Mouse (Mus musculus) C3H10T1/2 (cell line): Measurements from ENCODE around the gene Wdr95. TPM values are rescaled to one million over a fixed set of nuclear protein-coding genes. Genes with fewer than 3 reads are reported as not detected.

Source experiments
- polyA plus RNA-seq, 2 experiments: library from polyadenylated mRNA; unstranded; fragments of >200 nt; fragmentation: generic; extraction: Trizol; gene quantifications; one replicate each; pipeline ENCODE4 v1.2.1; 2012; ENCODE audit warnings: missing spikeins in 2 of 2

The Wdr95 gene
- polyA plus RNA-seq = under 1 TPM in 1 of 2 experiments, not detected in 1; 0.07 TPM

DNA sequence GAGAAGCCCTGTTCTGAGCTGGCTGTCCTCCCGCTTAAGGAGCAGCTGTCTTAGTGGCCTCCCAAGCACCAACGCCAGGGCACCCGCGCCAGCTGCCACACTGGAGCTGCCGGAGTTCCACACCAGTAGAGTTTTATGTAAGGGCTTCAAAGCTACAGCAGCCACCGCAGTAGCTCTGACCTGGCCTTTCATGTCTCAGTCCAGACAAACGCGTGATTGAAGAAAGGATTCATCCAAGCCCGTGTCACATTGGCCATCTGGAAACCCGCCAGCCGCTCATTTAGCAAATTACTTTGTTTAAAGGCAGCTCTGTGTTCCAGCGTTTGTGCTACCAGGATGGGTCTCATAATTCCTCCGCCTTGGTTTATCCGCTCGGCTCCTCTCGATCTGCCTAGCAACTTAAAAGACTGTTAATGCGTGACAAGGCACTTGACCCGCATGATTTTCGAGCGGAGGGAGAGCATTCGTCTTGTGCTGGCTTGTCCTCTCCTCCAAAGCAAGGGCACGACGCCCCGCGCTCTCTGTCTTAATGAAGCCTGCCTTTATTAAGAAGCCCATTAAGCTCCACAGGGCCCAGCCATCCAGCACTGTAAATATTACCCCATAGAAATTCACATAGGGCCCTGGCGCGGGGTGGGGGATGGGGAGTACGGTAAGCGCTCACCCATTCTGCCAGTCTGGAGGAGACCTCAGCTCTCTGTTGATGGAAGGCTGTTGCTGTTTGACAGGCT is at the start of gene Wdr95:
TSS of gene Wdr95 (plus strand) at position 681 of the 731 bp plus-strand sequence.

DNA sequence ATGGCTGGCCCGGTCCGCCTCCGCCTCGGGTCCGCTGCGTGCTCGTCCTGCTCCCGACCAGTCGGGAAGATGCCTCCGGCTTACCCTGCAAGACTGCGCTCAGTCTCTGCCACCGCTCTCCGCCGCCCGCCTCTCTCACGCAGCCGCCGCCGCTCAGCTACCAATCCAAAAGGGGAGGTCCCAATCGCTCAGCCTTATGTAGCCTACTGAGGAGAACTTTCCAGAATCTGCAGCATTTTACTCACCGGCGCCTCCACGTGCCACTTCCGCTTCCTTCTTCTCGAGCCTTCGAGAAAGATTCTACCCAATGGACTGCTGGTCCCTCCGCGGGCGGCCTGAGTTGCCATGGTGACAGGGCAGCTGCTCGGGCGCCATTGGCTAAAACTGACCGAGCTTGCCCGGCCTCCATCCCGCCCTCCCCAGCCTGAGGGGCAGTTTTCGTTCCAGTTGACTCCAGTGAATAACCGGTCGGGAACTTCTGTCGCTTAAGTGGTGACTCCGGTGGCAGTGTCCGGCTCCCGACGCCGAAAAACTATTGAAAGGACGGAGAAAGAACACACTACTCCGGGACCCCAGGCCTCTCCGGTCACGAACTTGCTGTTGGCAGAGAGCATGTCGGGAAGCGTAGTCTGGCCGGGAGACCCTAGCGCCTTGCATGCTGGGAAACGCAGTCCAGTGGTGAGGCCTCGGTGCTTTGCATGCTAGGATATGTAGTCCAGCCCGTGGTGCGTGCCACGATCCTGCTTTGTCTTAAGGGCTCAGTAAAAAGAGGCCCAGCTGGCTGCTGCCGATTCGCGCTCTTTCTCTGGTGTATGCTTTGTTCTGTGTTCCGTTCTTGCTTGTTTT is 107.8 kb downstream of the Wdr95 start, which contains the start of gene Hsph1:
TSS of gene Hsph1 (minus strand) at position 302 of the 846 bp plus-strand sequence.

Other genes starting within 250 kb of the Wdr95 start
- gene Medag, start 116.9 kb upstream of the Wdr95 start, polyA plus RNA-seq = 10 to 100 TPM in 1 of 2 experiments, under 1 TPM in 1; 0.71 to 45.2 TPM
- gene Tex26, start 89.0 kb upstream of the Wdr95 start, polyA plus RNA-seq = 1 to 10 TPM in 1 of 2 experiments, under 1 TPM in 1; 0.19 to 1.0 TPM
- gene Hsph1, start 107.7 kb downstream of the Wdr95 start, polyA plus RNA-seq = 10 to 100 TPM in 1 of 2 experiments, 1 to 10 TPM in 1; 6.7 to 15.1 TPM
- gene B3glct, start 149.6 kb downstream of the Wdr95 start, polyA plus RNA-seq = 1 to 10 TPM; 4.0 to 8.1 TPM